Mouse (Mus musculus) liver, adult 2 months (tissue): ENCODE measurements around the gene Zfp3.

Experiments
- CTCF ChIP-seq: fragments of 200-500 bp; IDR thresholded peaks from 2 replicates; pipeline ENCODE4 v1.5.1; 2011; ENCODE audit warnings: low read depth, low read length, control low read depth
- POLR2A ChIP-seq: fragments of 200-500 bp; IDR thresholded peaks from 2 replicates; pipeline ENCODE4 v1.6.1; 2011; ENCODE audit warnings: low read length, control low read depth; ENCODE audit not compliant: insufficient read depth; ENCODE audit errors: extremely low read depth

DNA sequence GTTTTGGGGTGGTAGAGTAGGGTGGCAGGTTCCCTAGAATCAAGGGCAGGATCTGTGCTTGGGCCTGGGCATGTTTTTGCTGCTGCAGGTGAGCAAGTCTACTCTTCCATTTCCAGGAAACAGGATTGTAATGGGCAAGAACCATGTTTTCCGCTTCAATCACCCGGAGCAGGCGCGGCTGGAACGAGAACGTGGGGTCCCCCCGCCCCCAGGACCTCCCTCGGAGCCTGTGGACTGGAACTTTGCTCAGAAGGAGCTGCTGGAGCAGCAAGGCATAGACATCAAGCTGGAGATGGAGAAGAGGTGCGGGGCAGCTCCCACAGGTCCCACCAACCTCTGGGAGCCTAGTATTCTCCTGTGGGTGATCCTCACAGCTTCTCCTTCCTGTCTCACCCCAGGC lies 39.3 kb upstream of the Zfp3 start:
- no peak for TF ChIP-seq CTCF
- TF ChIP-seq POLR2A: no peak
